Mouse (Mus musculus): ENCODE measurements at regions not wholly inside any gene's neighbourhood (a gene's known extent, or its start where the extent isn't known, plus 50 kb on each side); places are given as distances from the start of the nearest gene placed in this dataset.
A peak's percentile ranks its signal among the peaks of the same experiment; 100 is the strongest.

- TF ChIP-seq EP300 (optimal IDR thresholded peaks at IDR 0.05) = no peak
- TF ChIP-seq CTCF (IDR thresholded peaks at IDR 0.05; ENCODE audit: low read depth) = peak; percentile 82
Observed at GRCm38 (mm10) chr9:117903025-117903424, 137.3 kb upstream of the Azi2 start.

Data from stomach, postnatal 0 days (tissue).